Mouse (Mus musculus) testis, adult 2 months (tissue): ENCODE measurements around the gene Fank1. TPM values are rescaled to one million over a fixed set of nuclear protein-coding genes. Genes with fewer than 3 reads are reported as not detected.

Experiments
- H3K27ac ChIP-seq: fragments of 200-500 bp; 2 replicates; pipeline ENCODE4 v1.5.1; 2012; ENCODE audit warnings: low read depth, low read length; ENCODE audit not compliant: control insufficient read depth, insufficient read depth
- H3K27me3 ChIP-seq: fragments of 200-500 bp; 2 replicates; pipeline ENCODE4 v1.6.1; 2012; ENCODE audit warnings: mild to moderate bottlenecking, low read length, moderate library complexity; ENCODE audit not compliant: control insufficient read depth, insufficient read depth
- H3K36me3 ChIP-seq: fragments of 200-500 bp; 2 replicates; pipeline ENCODE4 v1.6.1; 2012; ENCODE audit warnings: mild to moderate bottlenecking, low read length; ENCODE audit not compliant: control insufficient read depth, insufficient read depth
- H3K4me1 ChIP-seq: fragments of 200-500 bp; 2 replicates; pipeline ENCODE4 v1.6.1; 2012; ENCODE audit warnings: low read length; ENCODE audit not compliant: control insufficient read depth, insufficient read depth
- H3K4me3 ChIP-seq: fragments of 200-500 bp; 2 replicates; pipeline ENCODE4 v1.5.1; 2012; ENCODE audit warnings: low read depth, mild to moderate bottlenecking, low read length, moderate library complexity, mixed read lengths; ENCODE audit not compliant: control insufficient read depth
- CTCF ChIP-seq: fragments of 200-500 bp; IDR thresholded peaks from 2 replicates; pipeline ENCODE4 v1.5.1; 2012; ENCODE audit warnings: low read depth, mild to moderate bottlenecking, inconsistent platforms, low read length, moderate library complexity; ENCODE audit not compliant: control insufficient read depth, insufficient read depth, insufficient replicate concordance
- POLR2A ChIP-seq: fragments of 200-500 bp; IDR thresholded peaks from 2 replicates; pipeline ENCODE4 v1.6.1; 2012; ENCODE audit warnings: low read depth, mild to moderate bottlenecking, inconsistent platforms, low read length, moderate library complexity; ENCODE audit not compliant: control insufficient read depth
- polyA plus RNA-seq: library from polyadenylated mRNA; depleted of rRNA; stranded (reverse); fragments of >200 nt; gene quantifications from 2 replicates; pipeline ENCODE4 v1.2.3, GENCODE M21; 2012

Gene Fank1
- polyA plus RNA-seq, 1 experiment, result 217 TPM

GRCm38 (mm10) chr7:133824579-133824978, 47.9 kb downstream of the Fank1 start:
- no peaks in the 10 kb centered on the region for H3K4me1 ChIP-seq
- TF ChIP-seq POLR2A, result no peak
- no peak for TF ChIP-seq CTCF
- H3K36me3 ChIP-seq, result no peaks in the 10 kb centered on the region
- H3K27me3 ChIP-seq, result no peaks in the 10 kb centered on the region
- H3K4me3 ChIP-seq, result no peak overlapping the region
- H3K27ac ChIP-seq, result no peak overlapping the region

DNA sequence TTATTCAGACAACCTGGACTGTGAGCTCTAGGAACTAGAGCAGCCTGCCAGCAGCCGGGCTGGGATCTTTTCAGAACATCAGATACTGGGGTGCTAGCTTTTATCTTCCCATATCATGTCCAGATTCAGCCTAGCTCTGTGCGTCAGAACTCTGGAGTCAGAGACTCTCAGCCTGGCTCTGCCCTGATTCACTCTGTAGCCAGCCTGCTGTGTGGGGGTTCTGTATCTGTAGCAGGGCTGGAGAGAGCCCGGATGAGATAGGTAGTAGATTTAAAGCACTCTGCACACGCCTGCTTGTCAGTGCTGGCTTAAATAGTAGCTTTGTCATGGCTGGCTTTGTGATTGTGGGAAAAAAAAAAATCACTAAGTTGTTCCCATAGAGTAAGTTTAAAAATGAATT, 51.9 kb downstream of the Fank1 start:
- TF ChIP-seq CTCF, result no peak
- TF ChIP-seq POLR2A, result no peak
- Histone ChIP-seq H3K4me1 (no peaks in the 10 kb centered on the region), H3K27ac (no peak overlapping the region), H3K36me3 (no peaks in the 10 kb centered on the region), H3K27me3 (no peaks in the 10 kb centered on the region), H3K4me3 (no peak overlapping the region)

DNA sequence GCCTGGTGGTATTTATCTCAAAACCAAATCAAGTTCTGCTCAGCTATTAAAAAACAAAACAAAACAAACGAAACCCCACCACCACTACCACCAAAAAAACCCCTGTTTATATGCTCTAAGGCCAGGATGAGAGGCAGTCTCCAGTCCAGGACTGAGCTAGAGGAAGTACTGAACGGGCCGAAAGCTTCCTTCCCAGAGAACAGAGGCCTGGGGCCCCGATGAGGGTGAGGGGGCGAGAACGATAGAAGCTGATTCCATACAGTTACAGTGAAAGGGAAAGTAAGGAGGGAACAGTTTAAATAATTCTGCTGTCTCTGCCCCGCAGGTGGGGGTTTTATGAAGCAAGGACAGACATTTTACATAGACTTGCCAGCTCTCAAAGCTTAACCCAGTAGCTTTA, 52.9 kb downstream of the Fank1 start:
- no peak overlapping the region for H3K4me3 ChIP-seq
- H3K36me3 ChIP-seq, result no peaks in the 10 kb centered on the region
- H3K27me3 ChIP-seq, result no peaks in the 10 kb centered on the region
- H3K27ac ChIP-seq, result no peak overlapping the region
- no peak for TF ChIP-seq POLR2A
- H3K4me1 ChIP-seq, result no peaks in the 10 kb centered on the region

DNA sequence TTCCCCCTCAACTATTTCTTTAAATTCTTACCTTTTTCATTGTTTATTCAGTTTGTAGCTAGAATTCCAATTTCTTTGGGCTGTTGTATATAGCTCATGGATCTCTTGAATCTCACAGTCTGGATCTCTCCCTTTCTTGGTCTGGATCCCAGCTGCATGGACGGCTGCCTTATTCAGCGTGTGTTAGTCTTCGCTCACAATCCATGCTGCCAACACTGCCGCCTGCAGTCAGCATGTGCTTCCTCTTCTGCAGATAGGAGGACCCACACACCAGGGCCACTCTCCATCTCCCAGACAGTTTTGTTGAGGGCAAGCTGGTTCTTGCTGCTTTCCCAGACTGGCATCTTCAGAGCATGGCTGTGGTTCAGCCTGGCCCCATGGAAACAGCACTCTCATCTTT, 62.9 kb downstream of the Fank1 start:
- Histone ChIP-seq H3K27me3 (no peaks in the 10 kb centered on the region), H3K27ac (no peak overlapping the region), H3K36me3 (no peaks in the 10 kb centered on the region), H3K4me3 (no peak overlapping the region), H3K4me1 (no peaks in the 10 kb centered on the region)
- TF ChIP-seq CTCF, result 0 out of 2 replicates have a peak, but pooled peaks have one; percentile 8
- TF ChIP-seq POLR2A, result no peak

DNA sequence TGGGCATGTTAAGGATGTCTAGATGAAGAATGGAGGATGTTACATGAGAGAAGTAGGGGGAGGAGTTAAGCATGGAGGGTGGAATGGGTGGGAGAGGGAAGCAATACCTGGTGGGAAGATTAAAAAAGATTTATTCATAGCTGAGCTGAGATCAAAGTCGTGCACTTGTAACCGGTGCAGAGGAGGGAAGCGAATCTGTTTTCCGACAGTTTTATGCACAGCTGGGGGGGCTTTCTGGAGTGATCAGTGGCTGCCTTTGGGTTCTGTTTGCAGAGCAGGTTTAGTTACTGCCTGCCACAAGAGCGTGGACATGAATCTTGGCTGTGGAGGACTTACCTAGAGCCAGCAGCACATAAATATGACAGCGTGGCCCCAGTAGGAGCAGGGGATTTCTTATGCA, 65.4 kb downstream of the Fank1 start:
- Histone ChIP-seq H3K27me3 (no peaks in the 10 kb centered on the region), H3K4me3 (no peak overlapping the region), H3K4me1 (no peaks in the 10 kb centered on the region), H3K36me3 (no peaks in the 10 kb centered on the region), H3K27ac (no peak overlapping the region)
- TF ChIP-seq POLR2A (no peak), CTCF (no peak)

- no peak overlapping the region for H3K4me3 ChIP-seq
- H3K4me1 ChIP-seq, result no peaks in the 10 kb centered on the region
- H3K36me3 ChIP-seq, result no peaks in the 10 kb centered on the region
- H3K27me3 ChIP-seq, result no peaks in the 10 kb centered on the region
- TF ChIP-seq CTCF (no peak), POLR2A (no peak)
- H3K27ac ChIP-seq, result no peak overlapping the region
These were observed 70.5 kb downstream of the Fank1 start for GRCm38 (mm10) chr7:133847175-133847574.

- Histone ChIP-seq H3K4me1 (no peaks in the 10 kb centered on the region), H3K36me3 (no peaks in the 10 kb centered on the region), H3K27ac (no peak overlapping the region), H3K27me3 (no peaks in the 10 kb centered on the region), H3K4me3 (no peak overlapping the region)
- no peak for TF ChIP-seq POLR2A
- TF ChIP-seq CTCF, result no peak
These were observed 71.5 kb downstream of the Fank1 start for GRCm38 (mm10) chr7:133848180-133848579.

- Histone ChIP-seq H3K4me3 (no peak overlapping the region), H3K36me3 (no peaks in the 10 kb centered on the region), H3K4me1 (no peaks in the 10 kb centered on the region), H3K27me3 (no peaks in the 10 kb centered on the region), H3K27ac (no peak overlapping the region)
- TF ChIP-seq POLR2A (no peak), CTCF (no peak)
These were observed 74.1 kb downstream of the Fank1 start for GRCm38 (mm10) chr7:133850735-133851134.
